Mouse (Mus musculus) lung, adult 2 months (tissue): ENCODE results near the gene Phf20.

Source experiments
- CTCF ChIP-seq: fragments of 200-500 bp; IDR thresholded peaks from 2 replicates; pipeline ENCODE4 v1.5.1; 2011; ENCODE audit warnings: mild to moderate bottlenecking, low read length, control low read depth; ENCODE audit not compliant: insufficient read depth
- POLR2A ChIP-seq: fragments of 200-500 bp; IDR thresholded peaks from 2 replicates; pipeline ENCODE4 v1.6.1; 2011; ENCODE audit warnings: low read depth, mild to moderate bottlenecking, control low read depth, low read length, borderline replicate concordance; ENCODE audit errors: extremely low read depth

DNA sequence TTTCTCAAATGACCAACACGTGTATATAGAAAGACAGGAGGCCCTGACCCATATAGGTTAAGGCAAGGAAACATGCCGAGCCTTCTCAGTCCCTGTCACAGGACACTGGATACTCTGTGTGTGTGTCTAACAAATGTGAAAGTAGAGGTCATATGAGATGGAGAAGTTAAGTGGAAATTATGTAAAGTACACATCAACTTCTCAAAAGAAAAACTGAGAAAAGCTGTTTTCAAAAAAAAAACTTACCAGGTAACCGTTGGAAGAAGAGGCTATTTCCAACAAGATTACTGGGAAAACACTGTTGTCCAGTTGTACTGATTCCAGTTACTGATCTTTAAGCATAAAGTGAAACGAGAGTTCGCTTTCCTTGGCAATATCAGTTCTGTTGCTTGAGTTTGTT, 114.7 kb downstream of the Phf20 start:
- no peak for TF ChIP-seq CTCF
- no peak for TF ChIP-seq POLR2A
